Mouse (Mus musculus): ENCODE results near the gene Hip1r. TPM values are rescaled to one million over a fixed set of nuclear protein-coding genes. Genes with fewer than 3 reads are reported as not detected.

The Hip1r gene
- polyA plus RNA-seq, 1 experiment = 10.5 TPM

- Histone ChIP-seq H3K79me2 (ENCODE audit: control insufficient read depth, insufficient read depth) (peaks cover 6% of the 10 kb centered on the region), H3K36me3 (ENCODE audit: control insufficient read depth, insufficient read depth) (no peaks in the 10 kb centered on the region), H3ac (ENCODE audit: control insufficient read depth, insufficient read length) (no peak overlapping the region), H3K27me3 (ENCODE audit: control insufficient read depth, insufficient read depth, insufficient read length) (no peaks in the 10 kb centered on the region), H3K4me3 (no peak overlapping the region), H3K4me2 (ENCODE audit: low read depth) (peak overlapping the region; percentile 36)
- TF ChIP-seq TCF12 (IDR thresholded peaks at IDR 0.05; ENCODE audit: insufficient read depth, poor library complexity, severe bottlenecking) (no peak), POLR2A (IDR thresholded peaks at IDR 0.05; ENCODE audit: insufficient read length, low read depth) (no peak), POLR2AphosphoS2 (IDR thresholded peaks at IDR 0.05; ENCODE audit: insufficient read length, low read depth) (no peak), MYOD1 (IDR thresholded peaks at IDR 0.05; ENCODE audit: control insufficient read depth in 1 of 3, insufficient read length in 2 of 3, low read depth in 2 of 3) (no peak), SRF (IDR thresholded peaks at IDR 0.05; ENCODE audit: control insufficient read depth, insufficient read length, low read depth) (no peak), MYOG (IDR thresholded peaks at IDR 0.05; ENCODE audit: control insufficient read depth in 1 of 3, insufficient read depth in 1 of 3, insufficient read length in 2 of 3, low read depth in 2 of 3) (no peak), E2F4 (IDR thresholded peaks at IDR 0.05; ENCODE audit: insufficient read depth) (no peak), MAX (IDR thresholded peaks at IDR 0.05; ENCODE audit: low read depth) (no peak), TCF3 (IDR thresholded peaks at IDR 0.05; ENCODE audit: insufficient read length, low read depth) (no peak), USF1 (IDR thresholded peaks at IDR 0.05; ENCODE audit: low read depth) (no peak), REST (IDR thresholded peaks at IDR 0.05; ENCODE audit: insufficient read depth, insufficient read length) (no peak), CEBPB (IDR thresholded peaks at IDR 0.05; ENCODE audit: insufficient read depth, poor library complexity, severe bottlenecking) (no peak)
Measured at GRCm38 (mm10) chr5:123980521-123981249, 7.3 kb downstream of the Hip1r start.

DNA sequence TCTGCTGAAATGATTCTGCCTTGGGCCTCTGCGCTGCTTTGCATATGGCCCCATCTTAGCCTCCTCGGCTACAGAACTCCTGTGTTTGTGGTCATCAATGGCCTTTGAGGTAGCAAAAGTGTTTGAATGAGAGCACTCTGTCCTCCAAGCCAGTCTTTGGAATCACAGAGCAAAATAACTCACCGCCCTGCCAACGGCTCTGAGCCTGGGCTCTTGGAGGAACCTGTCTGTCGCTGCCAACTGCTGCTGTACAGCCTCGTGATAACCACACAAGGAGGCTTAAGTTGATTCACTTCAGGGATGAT is 7.8 kb downstream of the Hip1r start:
- TF ChIP-seq REST (IDR thresholded peaks at IDR 0.05; ENCODE audit: insufficient read depth, insufficient read length) (no peak), USF1 (IDR thresholded peaks at IDR 0.05; ENCODE audit: low read depth) (no peak), POLR2A (IDR thresholded peaks at IDR 0.05; ENCODE audit: insufficient read length, low read depth) (no peak), TCF12 (IDR thresholded peaks at IDR 0.05; ENCODE audit: insufficient read depth, poor library complexity, severe bottlenecking) (no peak), MYOG (IDR thresholded peaks at IDR 0.05; ENCODE audit: control insufficient read depth in 1 of 3, insufficient read depth in 1 of 3, insufficient read length in 2 of 3, low read depth in 2 of 3) (no peak), SRF (IDR thresholded peaks at IDR 0.05; ENCODE audit: control insufficient read depth, insufficient read length, low read depth) (no peak), POLR2AphosphoS2 (IDR thresholded peaks at IDR 0.05; ENCODE audit: insufficient read length, low read depth) (no peak), MYOD1 (IDR thresholded peaks at IDR 0.05; ENCODE audit: control insufficient read depth in 1 of 3, insufficient read length in 2 of 3, low read depth in 2 of 3) (no peak), TCF3 (IDR thresholded peaks at IDR 0.05; ENCODE audit: insufficient read length, low read depth) (no peak), E2F4 (IDR thresholded peaks at IDR 0.05; ENCODE audit: insufficient read depth) (no peak), MAX (IDR thresholded peaks at IDR 0.05; ENCODE audit: low read depth) (no peak), CEBPB (IDR thresholded peaks at IDR 0.05; ENCODE audit: insufficient read depth, poor library complexity, severe bottlenecking) (no peak)
- H3K4me3 ChIP-seq = no peak overlapping the region
- no peaks in the 10 kb centered on the region for H3K36me3 ChIP-seq (ENCODE audit: control insufficient read depth, insufficient read depth)
- H3K27me3 ChIP-seq (ENCODE audit: control insufficient read depth, insufficient read depth, insufficient read length) = no peaks in the 10 kb centered on the region
- no peak overlapping the region for H3ac ChIP-seq (ENCODE audit: control insufficient read depth, insufficient read length)
- peaks cover 6% of the 10 kb centered on the region for H3K79me2 ChIP-seq (ENCODE audit: control insufficient read depth, insufficient read depth)
- H3K4me2 ChIP-seq (ENCODE audit: low read depth) = peak overlapping the region; percentile 36

- Histone ChIP-seq H3K4me3 (no peak overlapping the region), H3ac (ENCODE audit: control insufficient read depth, insufficient read length) (no peak overlapping the region), H3K36me3 (ENCODE audit: control insufficient read depth, insufficient read depth) (no peaks in the 10 kb centered on the region), H3K79me2 (ENCODE audit: control insufficient read depth, insufficient read depth) (no peaks in the 10 kb centered on the region), H3K27me3 (ENCODE audit: control insufficient read depth, insufficient read depth, insufficient read length) (no peaks in the 10 kb centered on the region), H3K4me2 (ENCODE audit: low read depth) (no peak overlapping the region)
- TF ChIP-seq USF1 (IDR thresholded peaks at IDR 0.05; ENCODE audit: low read depth) (no peak), CEBPB (IDR thresholded peaks at IDR 0.05; ENCODE audit: insufficient read depth, poor library complexity, severe bottlenecking) (no peak), MYOG (IDR thresholded peaks at IDR 0.05; ENCODE audit: control insufficient read depth in 1 of 3, insufficient read depth in 1 of 3, insufficient read length in 2 of 3, low read depth in 2 of 3) (no peak), SRF (IDR thresholded peaks at IDR 0.05; ENCODE audit: control insufficient read depth, insufficient read length, low read depth) (no peak), TCF3 (IDR thresholded peaks at IDR 0.05; ENCODE audit: insufficient read length, low read depth) (no peak), POLR2AphosphoS2 (IDR thresholded peaks at IDR 0.05; ENCODE audit: insufficient read length, low read depth) (no peak), TCF12 (IDR thresholded peaks at IDR 0.05; ENCODE audit: insufficient read depth, poor library complexity, severe bottlenecking) (no peak), E2F4 (IDR thresholded peaks at IDR 0.05; ENCODE audit: insufficient read depth) (no peak), MYOD1 (IDR thresholded peaks at IDR 0.05; ENCODE audit: control insufficient read depth in 1 of 3, insufficient read length in 2 of 3, low read depth in 2 of 3) (no peak)
Measured at GRCm38 (mm10) chr5:123982838-123983237, 9.4 kb downstream of the Hip1r start.

- Histone ChIP-seq H3K27me3 (ENCODE audit: control insufficient read depth, insufficient read depth, insufficient read length) (no peaks in the 10 kb centered on the region), H3K4me2 (ENCODE audit: low read depth) (no peak overlapping the region), H3K79me2 (ENCODE audit: control insufficient read depth, insufficient read depth) (no peaks in the 10 kb centered on the region), H3ac (ENCODE audit: control insufficient read depth, insufficient read length) (no peak overlapping the region), H3K36me3 (ENCODE audit: control insufficient read depth, insufficient read depth) (no peaks in the 10 kb centered on the region), H3K4me3 (no peak overlapping the region)
- TF ChIP-seq USF1 (IDR thresholded peaks at IDR 0.05; ENCODE audit: low read depth) (no peak), POLR2A (IDR thresholded peaks at IDR 0.05; ENCODE audit: insufficient read length, low read depth) (no peak), REST (IDR thresholded peaks at IDR 0.05; ENCODE audit: insufficient read depth, insufficient read length) (no peak), SRF (IDR thresholded peaks at IDR 0.05; ENCODE audit: control insufficient read depth, insufficient read length, low read depth) (no peak), MYOD1 (IDR thresholded peaks at IDR 0.05; ENCODE audit: control insufficient read depth in 1 of 3, insufficient read length in 2 of 3, low read depth in 2 of 3) (no peak), POLR2AphosphoS2 (IDR thresholded peaks at IDR 0.05; ENCODE audit: insufficient read length, low read depth) (no peak), CEBPB (IDR thresholded peaks at IDR 0.05; ENCODE audit: insufficient read depth, poor library complexity, severe bottlenecking) (no peak), TCF3 (IDR thresholded peaks at IDR 0.05; ENCODE audit: insufficient read length, low read depth) (no peak), E2F4 (IDR thresholded peaks at IDR 0.05; ENCODE audit: insufficient read depth) (no peak), MYOG (IDR thresholded peaks at IDR 0.05; ENCODE audit: control insufficient read depth in 1 of 3, insufficient read depth in 1 of 3, insufficient read length in 2 of 3, low read depth in 2 of 3) (no peak), MAX (IDR thresholded peaks at IDR 0.05; ENCODE audit: low read depth) (no peak)
Measured at GRCm38 (mm10) chr5:123985434-123985833, 12.0 kb downstream of the Hip1r start.

Measured in myocyte (in vitro differentiated cells).